Mouse (Mus musculus) cortical plate, adult 2 months (tissue): ENCODE measurements around the gene Rangrf. TPM values are rescaled to one million over a fixed set of nuclear protein-coding genes. Genes with fewer than 3 reads are reported as not detected.
A peak's percentile ranks its signal among the peaks of the same experiment; 100 is the strongest.
"Not testable (repeated sequence)": the region's sequence is repeated elsewhere in the genome, so short reads cannot be mapped to it uniquely, and the experiment has no call there.

ENCODE experiments used
- H3K27ac ChIP-seq: fragments of 200-500 bp; 2 replicates; pipeline ENCODE4 v1.5.1; 2012; ENCODE audit warnings: low read length, control low read depth, inconsistent platforms; ENCODE audit not compliant: insufficient read depth
- H3K4me1 ChIP-seq: fragments of 200-500 bp; 2 replicates; pipeline ENCODE4 v1.6.1; 2011; ENCODE audit warnings: low read length; ENCODE audit not compliant: control insufficient read depth, insufficient read depth
- H3K4me3 ChIP-seq: fragments of 200-500 bp; 2 replicates; pipeline ENCODE4 v1.5.1; 2011; ENCODE audit warnings: mild to moderate bottlenecking, low read length, control low read depth; ENCODE audit not compliant: insufficient read depth
- CTCF ChIP-seq: fragments of 200-500 bp; IDR thresholded peaks from 2 replicates; pipeline ENCODE4 v1.5.1; 2011; ENCODE audit warnings: mild to moderate bottlenecking, control low read depth, low read length; ENCODE audit not compliant: insufficient read depth; ENCODE audit errors: extremely low read depth
- POLR2A ChIP-seq: fragments of 200-500 bp; IDR thresholded peaks from 2 replicates; pipeline ENCODE4 v1.6.1; 2011; ENCODE audit warnings: mild to moderate bottlenecking, low read length, control low read depth; ENCODE audit not compliant: insufficient read depth; ENCODE audit errors: extremely low read depth
- polyA plus RNA-seq: library from polyadenylated mRNA; depleted of rRNA; stranded (reverse); fragments of >200 nt; gene quantifications from 2 replicates; pipeline ENCODE4 v1.2.3, GENCODE M21; 2012

Rangrf gene
- polyA plus RNA-seq, 1 experiment, result 37.5 TPM

- peak overlapping the region; percentile 29 for H3K4me3 ChIP-seq
- H3K4me1 ChIP-seq, result peaks cover 4% of the 10 kb centered on the region; the same call in 1 of the 2 replicates
- TF ChIP-seq POLR2A, result no peak
- TF ChIP-seq CTCF, result no peak
- H3K27ac ChIP-seq, result no peak overlapping the region
Observed at GRCm38 (mm10) chr11:68954408-68954807, 20.6 kb downstream of the Rangrf start.

DNA sequence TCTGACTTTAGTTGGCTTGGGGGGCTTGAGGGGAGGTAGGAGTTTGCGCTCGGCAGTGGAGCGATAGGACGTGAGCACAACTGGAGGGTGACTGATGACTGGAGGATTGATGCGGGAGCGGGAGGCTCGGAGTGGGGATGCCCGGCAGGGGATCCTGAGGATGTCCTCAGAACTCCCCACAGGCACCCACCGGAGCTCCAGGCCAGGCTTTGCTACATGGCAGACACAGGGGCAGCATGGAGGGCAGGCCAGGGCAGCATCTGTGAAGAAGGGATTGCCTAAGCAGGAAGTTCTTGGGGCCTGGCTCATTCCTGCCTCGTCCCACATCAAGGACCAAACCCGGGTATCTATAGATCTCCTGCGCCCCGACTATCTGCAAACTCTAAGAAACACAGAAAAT is 21.1 kb downstream of the Rangrf start:
- no peak for TF ChIP-seq CTCF
- TF ChIP-seq POLR2A, result no peak
- H3K4me1 ChIP-seq, result peaks cover 4% of the 10 kb centered on the region; the same call in 1 of the 2 replicates
- H3K27ac ChIP-seq, result no peak overlapping the region
- H3K4me3 ChIP-seq, result peak overlapping the region; percentile 29

DNA sequence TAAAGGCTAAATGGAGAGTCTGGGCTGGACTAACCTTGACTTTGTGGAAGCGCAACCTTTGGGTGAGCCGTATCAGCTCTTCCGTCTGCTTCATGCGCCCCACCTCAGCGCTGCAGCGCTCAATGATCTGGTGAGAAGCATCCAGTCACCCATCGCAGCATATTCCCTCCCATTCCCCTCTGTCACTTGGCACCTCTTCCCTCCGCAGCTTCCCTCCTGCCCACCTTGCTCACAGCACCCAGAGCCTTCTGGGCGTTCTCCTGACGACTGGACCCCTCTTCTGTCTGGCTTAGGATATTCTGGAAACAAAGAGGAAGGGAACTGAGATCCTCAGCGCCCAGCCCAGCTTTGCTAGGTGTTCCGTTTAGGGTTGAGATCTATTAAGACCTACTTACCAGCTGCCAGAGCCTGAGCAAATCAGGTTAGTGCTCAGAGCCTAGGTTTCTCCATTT is 27.4 kb downstream of the Rangrf start:
- 0 out of 2 replicates have a peak, but pooled peaks cover 2% of the 10 kb centered on the region for H3K4me1 ChIP-seq
- H3K4me3 ChIP-seq, result peak overlapping the region; percentile 53
- TF ChIP-seq POLR2A (peak; percentile 69), CTCF (no peak)
- no peak overlapping the region for H3K27ac ChIP-seq

- no peak for TF ChIP-seq POLR2A
- Histone ChIP-seq H3K27ac (peak overlapping the region; percentile 73), H3K4me1 (0 out of 2 replicates have a peak, but pooled peaks cover 2% of the 10 kb centered on the region), H3K4me3 (peak overlapping the region; percentile 53)
Observed at GRCm38 (mm10) chr11:68946806-68947440, 28.1 kb downstream of the Rangrf start.

- TF ChIP-seq CTCF (no peak), POLR2A (no peak)
- Histone ChIP-seq H3K27ac (no peak overlapping the region), H3K4me1 (0 out of 2 replicates have a peak, but pooled peaks cover 2% of the 10 kb centered on the region), H3K4me3 (peak overlapping the region; percentile 53; the same call in 1 of the 2 replicates)
Observed at GRCm38 (mm10) chr11:68946001-68946400, 29.0 kb downstream of the Rangrf start.

DNA sequence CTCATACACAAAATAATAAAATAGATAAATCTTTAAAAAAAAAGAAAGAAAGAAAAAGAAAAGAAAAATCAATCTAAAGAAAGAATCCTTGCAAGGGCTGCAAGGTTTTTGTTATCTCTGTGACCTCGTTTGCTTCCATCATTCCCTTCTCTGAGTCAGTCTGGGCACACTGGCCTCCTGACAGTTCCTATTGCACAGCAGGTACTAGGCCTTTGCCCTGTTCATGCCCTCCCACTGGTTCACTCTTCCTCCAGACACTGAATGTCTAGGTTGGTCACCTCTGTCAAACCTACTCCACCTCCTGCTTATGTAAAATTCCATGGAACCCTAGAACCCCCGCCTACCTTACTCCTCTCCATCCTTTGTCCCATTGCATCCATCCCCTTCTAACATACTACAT is 29.7 kb downstream of the Rangrf start:
- no peak overlapping the region for H3K4me3 ChIP-seq
- H3K4me1 ChIP-seq, result peaks cover 4% of the 10 kb centered on the region
- TF ChIP-seq CTCF (no peak), POLR2A (no peak)
- H3K27ac ChIP-seq, result no peak overlapping the region

GRCm38 (mm10) chr11:68942731-68943130 is 32.3 kb downstream of the Rangrf start:
- no peak overlapping the region for H3K4me3 ChIP-seq
- TF ChIP-seq CTCF (no peak), POLR2A (no peak)
- H3K27ac ChIP-seq, result no peak overlapping the region
- H3K4me1 ChIP-seq, result peaks cover 4% of the 10 kb centered on the region

GRCm38 (mm10) chr11:68940516-68940915 is 34.5 kb downstream of the Rangrf start:
- H3K27ac ChIP-seq, result no peak overlapping the region
- TF ChIP-seq POLR2A, result no peak
- no peak for TF ChIP-seq CTCF

DNA sequence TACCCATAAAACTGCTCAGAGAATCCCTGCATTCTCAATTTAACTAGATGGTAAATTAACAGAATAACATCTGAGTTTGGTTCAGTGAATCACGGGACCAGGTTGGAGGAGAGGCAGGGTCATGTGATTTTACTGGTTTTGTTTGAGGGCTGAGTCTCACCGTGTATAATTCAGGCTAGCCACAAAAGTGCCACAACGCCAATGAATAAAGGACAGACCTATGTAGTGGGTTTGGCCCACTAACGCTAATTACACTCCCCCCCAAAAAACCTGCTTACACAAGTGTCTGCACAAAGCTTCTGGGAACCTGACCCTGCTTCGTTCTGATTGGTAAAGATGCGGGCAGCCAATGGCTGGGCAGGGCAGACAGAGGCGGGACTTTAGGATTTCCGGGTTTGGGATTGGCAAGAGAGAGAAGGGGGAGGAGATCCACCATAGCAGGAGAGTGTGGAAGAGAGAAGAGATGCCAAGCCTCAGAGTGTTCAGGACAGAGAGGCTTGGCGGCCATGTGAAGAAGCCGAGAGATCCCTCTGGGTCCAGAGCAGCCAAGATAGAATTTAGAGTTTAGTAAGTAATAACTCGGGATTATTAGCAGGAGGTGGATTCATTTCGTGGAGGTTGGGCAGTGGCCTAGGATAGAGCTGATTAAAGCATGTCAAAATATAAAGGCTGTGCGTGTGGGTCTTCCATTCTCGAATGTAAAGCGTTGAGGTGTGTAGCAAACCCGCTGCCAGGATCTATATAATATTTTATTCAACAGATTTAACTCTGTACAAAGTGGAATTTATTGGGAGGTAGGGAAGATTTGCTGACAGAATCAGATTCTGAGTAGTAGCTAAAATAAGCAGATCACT is 35.3 kb downstream of the Rangrf start:
- H3K4me1 ChIP-seq, result peaks cover 2% of the 10 kb centered on the region
- 0 out of 2 replicates have a peak overlapping the region, but pooled peaks have one; percentile 32 for H3K27ac ChIP-seq
- peak overlapping the region; percentile 34 for H3K4me3 ChIP-seq
- TF ChIP-seq CTCF, result no peak
- TF ChIP-seq POLR2A, result peak; percentile 97

More at GRCm38 (mm10) chr11:68940516-68940915, 34.5 kb downstream of the Rangrf start:
- peak overlapping the region; percentile 34 for H3K4me3 ChIP-seq
- H3K4me1 ChIP-seq, result peaks cover 2% of the 10 kb centered on the region

DNA sequence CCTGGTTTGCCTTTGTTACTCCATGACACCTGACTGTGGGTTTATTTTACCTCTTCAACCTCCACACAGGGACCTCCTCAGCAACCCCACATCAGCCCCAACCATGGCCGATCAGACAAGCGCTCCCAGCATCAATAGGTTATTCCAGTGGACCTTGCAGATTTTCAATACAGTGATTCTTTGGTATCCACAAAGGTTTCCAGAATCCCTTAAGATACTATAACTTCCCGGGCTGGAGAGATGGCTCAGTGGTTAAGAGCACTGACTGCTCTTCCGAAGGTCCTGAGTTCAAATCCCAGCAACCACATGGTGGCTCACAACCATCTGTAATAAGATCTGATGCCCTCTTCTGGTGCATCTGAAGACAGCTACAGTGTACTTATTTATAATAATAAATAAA is 38.0 kb downstream of the Rangrf start:
- H3K4me3 ChIP-seq, H3K4me1 ChIP-seq, H3K27ac ChIP-seq: not testable (repeated sequence)
